Mouse (Mus musculus): Measurements from ENCODE around the gene Psme2. TPM values are rescaled to one million over a fixed set of nuclear protein-coding genes. Genes with fewer than 3 reads are reported as not detected.

Gene Psme2
- total and polyA plus RNA-seq, 3 experiments = 467 to 757 (median 684) TPM

DNA sequence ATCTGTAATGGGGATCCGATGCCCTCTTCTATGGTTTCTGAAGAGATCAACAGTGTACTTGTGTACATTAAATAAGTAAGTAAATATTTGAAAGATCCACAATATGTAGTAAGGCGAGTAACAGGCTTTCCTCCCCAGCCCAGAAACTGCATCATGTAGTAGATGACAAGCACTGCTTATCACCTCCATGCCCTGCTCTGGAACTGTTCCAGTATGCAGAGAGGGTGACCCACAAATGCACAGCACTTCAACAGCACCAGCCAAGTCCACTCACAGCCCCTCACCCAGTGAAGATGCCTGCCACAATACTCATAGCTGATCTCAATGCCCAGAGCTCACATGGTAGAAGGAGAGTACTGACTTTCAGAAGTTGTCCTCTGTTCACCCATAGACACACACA lies 20.3 kb downstream of the Psme2 start:
- no peaks in the 10 kb centered on the region for H3K9me3 ChIP-seq (replicated peaks; ENCODE audit: low read length)
- TF ChIP-seq MAZ (IDR thresholded peaks at IDR 0.05; ENCODE audit: low read depth, low read length) (no peak), CTCF (conservative IDR thresholded peaks at IDR 0.05 in 1 of 2, IDR thresholded peaks at IDR 0.05 in 1 of 2; ENCODE audit: low read depth in 2 of 2, low read length in 2 of 2) (no peak), NRF1 (IDR thresholded peaks at IDR 0.05; ENCODE audit: low read depth, low read length) (no peak), MYC (IDR thresholded peaks at IDR 0.05; ENCODE audit: low read depth, low read length) (no peak), ZC3H11A (IDR thresholded peaks at IDR 0.05; ENCODE audit: low read depth, low read length) (no peak), TCF12 (IDR thresholded peaks at IDR 0.05; ENCODE audit: low read depth, low read length) (no peak), NELFE (IDR thresholded peaks at IDR 0.05; ENCODE audit: low read depth, low read length) (no peak), CHD2 (IDR thresholded peaks at IDR 0.05; ENCODE audit: low read length) (no peak), IRF4 (IDR thresholded peaks at IDR 0.05; ENCODE audit: low read depth, low read length) (no peak), UBTF (IDR thresholded peaks at IDR 0.05; ENCODE audit: low read depth, low read length) (no peak), MAX (IDR thresholded peaks at IDR 0.05; ENCODE audit: low read length) (no peak), MEF2A (IDR thresholded peaks at IDR 0.05; ENCODE audit: borderline replicate concordance, low read depth, low read length) (no peak), MAFK (IDR thresholded peaks at IDR 0.05; ENCODE audit: insufficient replicate concordance, low read length) (no peak), POLR2AphosphoS2 (IDR thresholded peaks at IDR 0.05; ENCODE audit: low read depth, low read length) (no peak), ELF1 (IDR thresholded peaks at IDR 0.05; ENCODE audit: low read depth, low read length) (no peak), KAT2A (IDR thresholded peaks at IDR 0.05; ENCODE audit: insufficient replicate concordance, low read length) (no peak), SIN3A (IDR thresholded peaks at IDR 0.05; ENCODE audit: low read length) (no peak), ETS1 (conservative IDR thresholded peaks at IDR 0.05; ENCODE audit: low read depth, low read length) (no peak), SMC3 (IDR thresholded peaks at IDR 0.05; ENCODE audit: low read depth, low read length) (no peak)
- no peak overlapping the region for H3K9ac ChIP-seq (ENCODE audit: insufficient read depth, low read depth)
- H3K27ac ChIP-seq (ENCODE audit: insufficient read depth, low read depth) = no peak overlapping the region
- H3K27me3 ChIP-seq (replicated peaks) = no peaks in the 10 kb centered on the region
- no peaks in the 10 kb centered on the region for H3K4me1 ChIP-seq (ENCODE audit: control insufficient read depth in 1 of 2, insufficient read depth in 2 of 2)
- no peaks in the 10 kb centered on the region for H3K79me2 ChIP-seq (replicated peaks; ENCODE audit: control insufficient read depth, extremely low read depth, insufficient read depth, poor library complexity, severe bottlenecking)
- H3K4me2 ChIP-seq (ENCODE audit: insufficient read depth, low read depth, poor library complexity, severe bottlenecking) = no peak overlapping the region
- in situ Hi-C loops (cut with MboI; ENCODE audit: low pct_ligation_motif_present, low pct_unique_long_range_greater_than_20kb, low sequenced_read_pairs) (no loop called here), dilution Hi-C loops (cut with MboI; ENCODE audit: extremely low pct_ligation_motif_present, extremely low pct_unique_long_range_greater_than_20kb, low sequenced_read_pairs) (no loop called here)
- no peak overlapping the region for H3K4me3 ChIP-seq (replicated peaks in 1 of 3; ENCODE audit: low read depth in 2 of 3, low read length in 2 of 3, poor library complexity in 1 of 3)
- peaks cover 35 to 51% of the 10 kb centered on the region in 2 experiments for H3K36me3 ChIP-seq (replicated peaks in 1 of 2; ENCODE audit: control insufficient read depth in 1 of 2, insufficient read depth in 1 of 2, low read length in 1 of 2)
- DNase-seq (ENCODE audit: extremely low read depth) = no peak

DNA sequence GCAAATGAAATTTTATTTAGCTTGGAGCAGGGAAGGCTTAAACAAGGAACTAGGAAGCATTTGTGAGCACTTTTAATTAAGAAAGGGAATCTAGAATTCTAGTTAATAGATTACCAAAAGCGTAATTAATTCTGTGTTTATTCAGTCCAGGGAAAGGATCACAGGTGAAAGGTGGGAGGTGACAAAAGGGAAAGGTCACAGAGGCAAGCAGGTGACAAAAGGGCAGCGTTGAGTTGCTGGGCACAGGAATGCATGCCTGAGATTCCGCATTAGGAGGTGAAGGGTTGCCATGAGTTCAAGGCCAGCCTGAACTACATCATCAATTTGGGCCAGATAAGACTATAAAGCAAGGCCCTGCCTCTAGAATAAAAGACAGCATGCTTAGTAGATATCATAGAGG lies 23.4 kb downstream of the Psme2 start:
- peaks cover 54 to 81% of the 10 kb centered on the region in 2 experiments for H3K36me3 ChIP-seq (replicated peaks in 1 of 2; ENCODE audit: control insufficient read depth in 1 of 2, insufficient read depth in 1 of 2, low read length in 1 of 2)
- DNase-seq (ENCODE audit: extremely low read depth) = no peak

More for the DNA sequence above, 23.4 kb downstream of the Psme2 start:
- TF ChIP-seq IRF4 (IDR thresholded peaks at IDR 0.05; ENCODE audit: low read depth, low read length) = no peak
- TF ChIP-seq POLR2AphosphoS2 (IDR thresholded peaks at IDR 0.05; ENCODE audit: low read depth, low read length) = no peak
- TF ChIP-seq JUN (IDR thresholded peaks at IDR 0.05; ENCODE audit: insufficient read depth, low read depth, low read length) = no peak
- no peak for TF ChIP-seq MAZ (IDR thresholded peaks at IDR 0.05; ENCODE audit: low read depth, low read length)
- TF ChIP-seq SMC3 (IDR thresholded peaks at IDR 0.05; ENCODE audit: low read depth, low read length) = no peak
- TF ChIP-seq GABPA (IDR thresholded peaks at IDR 0.05; ENCODE audit: insufficient replicate concordance, low read depth, low read length) = no peak
- TF ChIP-seq MYC (IDR thresholded peaks at IDR 0.05; ENCODE audit: low read depth, low read length) = no peak
- TF ChIP-seq BHLHE40 (IDR thresholded peaks at IDR 0.05; ENCODE audit: low read depth, low read length) = no peak
- TF ChIP-seq CTCF (conservative IDR thresholded peaks at IDR 0.05 in 1 of 2, IDR thresholded peaks at IDR 0.05 in 1 of 2; ENCODE audit: low read depth in 2 of 2, low read length in 2 of 2) = no peak
- TF ChIP-seq USF2 (conservative IDR thresholded peaks at IDR 0.05; ENCODE audit: low read depth, low read length) = no peak
- TF ChIP-seq CHD1 (IDR thresholded peaks at IDR 0.05; ENCODE audit: low read depth, low read length) = no peak
- no peak for TF ChIP-seq MXI1 (IDR thresholded peaks at IDR 0.05; ENCODE audit: low read depth, low read length)
- no peak for TF ChIP-seq NRF1 (IDR thresholded peaks at IDR 0.05; ENCODE audit: low read depth, low read length)
- no peak for TF ChIP-seq MEF2A (IDR thresholded peaks at IDR 0.05; ENCODE audit: borderline replicate concordance, low read depth, low read length)
- no peak for TF ChIP-seq PAX5 (IDR thresholded peaks at IDR 0.05; ENCODE audit: low read length)
- TF ChIP-seq E2F4 (IDR thresholded peaks at IDR 0.05; ENCODE audit: insufficient replicate concordance, low read depth, low read length) = no peak
- Histone ChIP-seq H3K27me3 (replicated peaks) (no peaks in the 10 kb centered on the region), H3K79me2 (replicated peaks; ENCODE audit: control insufficient read depth, extremely low read depth, insufficient read depth, poor library complexity, severe bottlenecking) (no peaks in the 10 kb centered on the region), H3K27ac (ENCODE audit: insufficient read depth, low read depth) (no peak overlapping the region), H3K9ac (ENCODE audit: insufficient read depth, low read depth) (no peak overlapping the region), H3K4me3 (replicated peaks in 1 of 3; ENCODE audit: low read depth in 2 of 3, low read length in 2 of 3, poor library complexity in 1 of 3) (no peak overlapping the region), H3K9me3 (replicated peaks; ENCODE audit: low read length) (no peaks in the 10 kb centered on the region), H3K4me2 (ENCODE audit: insufficient read depth, low read depth, poor library complexity, severe bottlenecking) (no peak overlapping the region), H3K4me1 (ENCODE audit: control insufficient read depth in 1 of 2, insufficient read depth in 2 of 2) (no peaks in the 10 kb centered on the region)
- in situ Hi-C loops (cut with MboI; ENCODE audit: low pct_ligation_motif_present, low pct_unique_long_range_greater_than_20kb, low sequenced_read_pairs) (no loop called here), dilution Hi-C loops (cut with MboI; ENCODE audit: extremely low pct_ligation_motif_present, extremely low pct_unique_long_range_greater_than_20kb, low sequenced_read_pairs) (no loop called here)
